In the genomic region with DNA sequence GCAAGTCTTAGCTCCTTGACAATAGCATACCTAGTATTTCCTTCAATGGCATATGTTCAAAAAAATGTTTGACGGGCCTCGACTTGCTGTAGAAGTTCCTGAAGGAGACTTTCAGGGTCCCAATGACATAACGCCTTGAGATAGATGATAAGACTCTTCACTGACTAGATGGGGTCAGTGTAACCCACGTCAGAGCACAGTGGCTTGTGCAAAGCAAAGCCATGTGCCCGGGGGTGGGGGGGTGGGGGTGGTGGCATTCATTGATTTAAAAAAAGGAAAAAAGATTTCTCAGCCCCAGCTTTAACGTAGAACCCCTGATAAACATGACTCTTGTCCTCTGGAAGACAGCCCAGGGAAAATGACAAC, we compare ENCODE assay signal across 8 mouse cellular contexts. TPM values are rescaled to one million over a fixed set of nuclear protein-coding genes. Genes with fewer than 3 reads are reported as not detected.
DNase-seq lines count a peak whose midpoint lies in the region; ATAC-seq lines count a peak whose summit lies in the region.

No protein-coding gene starts in this region.

- DNase-seq in kidney, postnatal 10 days: no peak
- no peak for DNase-seq in hindbrain, embryonic 14.5 days (ENCODE audit: low spot score)
- DNase-seq in cerebellum, adult 11 months: no peak
- DNase-seq in right cerebral cortex, adult 2 months (ENCODE audit: low spot score in 2 of 2): no peak
- no peak for DNase-seq in right cerebral cortex, adult 18-20 months

- H3K4me3 ChIP-seq in kidney, embryonic 15.5 days (replicated peaks): peak overlapping the region; percentile 38
- H3K4me3 ChIP-seq in brown adipose tissue, adult 24 weeks (ENCODE audit: insufficient read depth, low read depth, low read length): peak overlapping the region; percentile 59
- peak overlapping the region; percentile 33 for H3K4me3 ChIP-seq in hindbrain, embryonic 14.5 days (replicated peaks; ENCODE audit: low read length)
- peak overlapping the region; percentile 32 for H3K4me3 ChIP-seq in midbrain, embryonic 13.5 days (replicated peaks)

- no peaks in the 10 kb centered on the region for H3K27me3 ChIP-seq in kidney, embryonic 15.5 days
- no peaks in the 10 kb centered on the region for H3K27me3 ChIP-seq in hindbrain, embryonic 14.5 days (ENCODE audit: control insufficient read depth, insufficient read depth, low read length)
- H3K27me3 ChIP-seq in midbrain, embryonic 13.5 days: no peaks in the 10 kb centered on the region

- no peak overlapping the region for H3K9ac ChIP-seq in kidney, embryonic 15.5 days
- no peak overlapping the region for H3K9ac ChIP-seq in hindbrain, embryonic 14.5 days
- H3K9ac ChIP-seq in midbrain, embryonic 13.5 days (replicated peaks): no peak overlapping the region

- 63% methylated on average over 6 of the region's 6 CpGs for WGBS in kidney, embryonic 15.5 days
- 67% methylated on average over 6 of the region's 6 CpGs for WGBS in hindbrain, embryonic 14.5 days
- WGBS in midbrain, embryonic 13.5 days: 79% methylated on average over 6 of the region's 6 CpGs

- no peaks in the 10 kb centered on the region for H3K9me3 ChIP-seq in kidney, embryonic 15.5 days (replicated peaks)
- H3K9me3 ChIP-seq in hindbrain, embryonic 14.5 days (ENCODE audit: control insufficient read depth, low read length): no peaks in the 10 kb centered on the region
- H3K9me3 ChIP-seq in midbrain, embryonic 13.5 days: no peaks in the 10 kb centered on the region

- H3K27ac ChIP-seq in kidney, embryonic 15.5 days: peak overlapping the region; percentile 80; the same call in 1 of the 2 replicates
- peak overlapping the region; percentile 13; the same call in 1 of the 2 replicates for H3K27ac ChIP-seq in brown adipose tissue, adult 24 weeks (replicated peaks; ENCODE audit: low read depth, low read length)
- H3K27ac ChIP-seq in hindbrain, embryonic 14.5 days: peak overlapping the region; percentile 73
- peak overlapping the region; percentile 78 for H3K27ac ChIP-seq in midbrain, embryonic 13.5 days

- 0 out of 2 replicates have a peak, but pooled peaks cover 3% of the 10 kb centered on the region for H3K4me1 ChIP-seq in kidney, embryonic 15.5 days
- H3K4me1 ChIP-seq in brown adipose tissue, adult 24 weeks (ENCODE audit: control insufficient read depth, insufficient read depth, insufficient read length, low read length): no peaks in the 10 kb centered on the region; the same call in 1 of the 2 replicates
- H3K4me1 ChIP-seq in hindbrain, embryonic 14.5 days (replicated peaks; ENCODE audit: control insufficient read depth, insufficient read depth, low read length): no peaks in the 10 kb centered on the region
- H3K4me1 ChIP-seq in midbrain, embryonic 13.5 days (replicated peaks): peaks cover 6% of the 10 kb centered on the region

- peak overlapping the region; percentile 55 for H3K4me2 ChIP-seq in kidney, embryonic 15.5 days
- peak overlapping the region; percentile 48 for H3K4me2 ChIP-seq in hindbrain, embryonic 14.5 days (replicated peaks)
- peak overlapping the region; percentile 51 for H3K4me2 ChIP-seq in midbrain, embryonic 13.5 days (replicated peaks)

- no peaks in the 10 kb centered on the region for H3K36me3 ChIP-seq in kidney, embryonic 15.5 days
- no peaks in the 10 kb centered on the region for H3K36me3 ChIP-seq in hindbrain, embryonic 14.5 days (replicated peaks; ENCODE audit: control insufficient read depth, insufficient read depth)
- H3K36me3 ChIP-seq in midbrain, embryonic 13.5 days: no peaks in the 10 kb centered on the region

- ATAC-seq in kidney, embryonic 15.5 days (replicated peaks; ENCODE audit: low FRiP score): peak; percentile 16; the same call in 1 of the 2 replicates
- peak; percentile 42 for ATAC-seq in hindbrain, embryonic 14.5 days (ENCODE audit: low FRiP score)
- peak; percentile 62 for ATAC-seq in midbrain, embryonic 13.5 days

RNA-seq across cellular contexts. Expression of gene Slc25a5, which starts 12.8 kb away (rescaled TPM):
- 783 and 885 TPM in 2 replicates for polyA plus RNA-seq in kidney, embryonic 15.5 days (2015; fragmentation: Nextera tagmentation; extraction: Ambion mirVana)
- 955 and 1,042 TPM in 2 replicates for polyA plus RNA-seq in brown adipose tissue, adult 24 weeks (2012; ENCODE audit: insufficient read depth, insufficient read length, missing spikeins)
- polyA plus RNA-seq in hindbrain, embryonic 14.5 days (2014; fragmentation: Nextera tagmentation; extraction: Ambion mirVana): 568 TPM in 2 replicates
- 594 and 615 TPM in 2 replicates for polyA plus RNA-seq in midbrain, embryonic 13.5 days (2015; fragmentation: Nextera tagmentation; extraction: Ambion mirVana)

Comparison
In these comparisons a context has a peak if more than half of its experiments do, and no peak if none do; other contexts are left out.
1. H3K27ac ChIP-seq: peak in every context shown above with its lines; median percentile 80 in kidney, embryonic 15.5 days; 78 in midbrain, embryonic 13.5 days; 73 in hindbrain, embryonic 14.5 days; 13 in brown adipose tissue, adult 24 weeks.